Mouse (Mus musculus) ES-E14 (cell line): ENCODE data around the gene Prkcb. TPM values are rescaled to one million over a fixed set of nuclear protein-coding genes. Genes with fewer than 3 reads are reported as not detected.
A peak's percentile ranks its signal among the peaks of the same experiment; 100 is the strongest.

Experiments used
- DNase-seq: peaks from one replicate; pipeline ENCODE4 v3.0.0-alpha.2; 2013; ENCODE audit warnings: low read depth, low spot score
- H3K27ac ChIP-seq: 2 replicates; pipeline ENCODE4 v1.5.1; 2012; ENCODE audit warnings: low read depth, mild to moderate bottlenecking, low read length, moderate library complexity, mixed read lengths; ENCODE audit not compliant: poor library complexity, insufficient read depth, severe bottlenecking
- H3K36me3 ChIP-seq: 2 replicates; pipeline ENCODE4 v1.6.1; 2012; ENCODE audit warnings: mild to moderate bottlenecking, low read length, moderate library complexity, mixed read lengths; ENCODE audit not compliant: control insufficient read depth, poor library complexity, insufficient read depth, severe bottlenecking
- H3K4me1 ChIP-seq, 2 experiments: fragments of 150-350 bp in 1 of 2; sonication (generic) in 1 of 2; 2 replicates each; pipeline ENCODE4 v1.6.1; 2012; ENCODE audit warnings: low read length in 2 of 2, mild to moderate bottlenecking in 1 of 2, mixed read lengths in 1 of 2; ENCODE audit not compliant: control insufficient read depth in 2 of 2, insufficient read depth in 2 of 2, poor library complexity in 1 of 2
- H3K4me3 ChIP-seq, 2 experiments: fragments of 150-350 bp in 1 of 2; sonication (generic) in 1 of 2; 2 replicates each; pipeline ENCODE4 v1.5.1; 2012; ENCODE audit warnings: low read length in 2 of 2, low read depth in 1 of 2, mild to moderate bottlenecking in 1 of 2, mixed read lengths in 1 of 2; ENCODE audit not compliant: insufficient read depth in 1 of 2, poor library complexity in 1 of 2, severe bottlenecking in 1 of 2
- H3K9ac ChIP-seq: 2 replicates; pipeline ENCODE4 v1.6.1; 2012; ENCODE audit warnings: low read depth, mild to moderate bottlenecking, low read length, mixed read lengths; ENCODE audit not compliant: poor library complexity, insufficient read depth, severe bottlenecking
- H3K9me3 ChIP-seq: fragments of 150-350 bp; sonication (generic); 2 replicates; pipeline ENCODE4 v1.6.1; 2012; ENCODE audit warnings: low read depth, mild to moderate bottlenecking, low read length; ENCODE audit not compliant: control insufficient read depth, insufficient read depth
- CHD2 ChIP-seq: IDR thresholded peaks from 2 replicates; pipeline ENCODE4 v1.6.1; 2014; ENCODE audit warnings: mild to moderate bottlenecking, low read depth, low read length, inconsistent platforms
- HCFC1 ChIP-seq: IDR thresholded peaks from 2 replicates; pipeline ENCODE4 v1.6.1; 2012; ENCODE audit warnings: low read length, inconsistent platforms, borderline replicate concordance; ENCODE audit not compliant: insufficient read depth
- MAFK ChIP-seq: IDR thresholded peaks from 2 replicates; pipeline ENCODE4 v1.6.1; 2014; ENCODE audit warnings: mild to moderate bottlenecking, low read depth, low read length, inconsistent platforms; ENCODE audit not compliant: insufficient read depth
- ZC3H11A ChIP-seq: IDR thresholded peaks from 2 replicates; pipeline ENCODE4 v1.6.1; 2012; ENCODE audit warnings: low read depth, mild to moderate bottlenecking, inconsistent platforms, low read length, borderline replicate concordance
- ZNF384 ChIP-seq: IDR thresholded peaks from 2 replicates; pipeline ENCODE4 v1.6.1; 2012; ENCODE audit warnings: low read depth, low read length, inconsistent platforms
- in situ Hi-C, 2 experiments: fragments of 600-800 bp; cut with MboI; formaldehyde crosslinking; loops; one replicate each; pipeline ENCODE4 v1.15.1; 2025; ENCODE audit warnings: low sequenced_read_pairs in 2 of 2, inconsistent platforms in 1 of 2; ENCODE audit not compliant: unreplicated experiment in 2 of 2
- total RNA-seq: library from RNA; depleted of rRNA; stranded (reverse); fragments of 300-350 nt; gene quantifications from 2 replicates; pipeline ENCODE4 v1.2.3, GENCODE M21; 2012

Prkcb gene
- total RNA-seq, 1 experiment = 6.1 TPM

GRCm38 (mm10) chr7:122596596-122597170 is 308.1 kb downstream of the Prkcb start:
- Histone ChIP-seq H3K4me1 (peaks cover 5 to 7% of the 10 kb centered on the region in 2 experiments; a peak in 3 of 4 replicates), H3K4me3 (no peak overlapping the region), H3K9ac (no peak overlapping the region), H3K36me3 (no peaks in the 10 kb centered on the region), H3K9me3 (no peaks in the 10 kb centered on the region), H3K27ac (no peak overlapping the region)
- TF ChIP-seq MAFK (no peak), ZC3H11A (no peak), HCFC1 (no peak), ZNF384 (no peak)
- no peak for DNase-seq
- in situ Hi-C loops = no loop called here

GRCm38 (mm10) chr7:122597313-122597712 is 308.8 kb downstream of the Prkcb start:
- DNase-seq = no peak
- no peak overlapping the region for H3K4me3 ChIP-seq
- no peaks in the 10 kb centered on the region for H3K36me3 ChIP-seq
- H3K27ac ChIP-seq = no peak overlapping the region
- in situ Hi-C loops = no loop called here
- H3K4me1 ChIP-seq = peaks cover 5 to 7% of the 10 kb centered on the region in 2 experiments; a peak in 3 of 4 replicates
- no peaks in the 10 kb centered on the region for H3K9me3 ChIP-seq
- TF ChIP-seq CHD2 = no peak
- no peak overlapping the region for H3K9ac ChIP-seq

- in situ Hi-C loops = no loop called here
- TF ChIP-seq HCFC1 (no peak), CHD2 (no peak), MAFK (no peak), ZC3H11A (no peak)
- Histone ChIP-seq H3K36me3 (no peaks in the 10 kb centered on the region), H3K9ac (no peak overlapping the region), H3K4me3 (0 out of 4 replicates have a peak overlapping the region, but pooled peaks of 1 of the 2 experiments have one; percentile 22), H3K9me3 (no peaks in the 10 kb centered on the region), H3K4me1 (peaks cover 5 to 7% of the 10 kb centered on the region in 2 experiments; a peak in 3 of 4 replicates), H3K27ac (no peak overlapping the region)
- DNase-seq = peak; percentile 6
Measured at GRCm38 (mm10) chr7:122600856-122601255, 312.3 kb downstream of the Prkcb start.

- peak; percentile 26 for DNase-seq
- in situ Hi-C loops = no loop called here
Measured at GRCm38 (mm10) chr7:122605066-122605465, 316.5 kb downstream of the Prkcb start.

GRCm38 (mm10) chr7:122609420-122609819 is 320.9 kb downstream of the Prkcb start:
- Histone ChIP-seq H3K4me1 (peaks cover 5 to 6% of the 10 kb centered on the region in 2 experiments; a peak in 3 of 4 replicates), H3K9ac (no peak overlapping the region), H3K9me3 (no peaks in the 10 kb centered on the region), H3K4me3 (no peak overlapping the region), H3K36me3 (no peaks in the 10 kb centered on the region), H3K27ac (no peak overlapping the region)
- TF ChIP-seq CHD2 (no peak), ZNF384 (no peak), HCFC1 (no peak), ZC3H11A (no peak), MAFK (no peak)
- in situ Hi-C loops = no loop called here
- DNase-seq = no peak

More at GRCm38 (mm10) chr7:122605066-122605465, 316.5 kb downstream of the Prkcb start:
- no peak overlapping the region for H3K27ac ChIP-seq
- H3K36me3 ChIP-seq = no peaks in the 10 kb centered on the region
- peaks cover 5 to 7% of the 10 kb centered on the region in 2 experiments; a peak in 3 of 4 replicates for H3K4me1 ChIP-seq
- H3K9ac ChIP-seq = no peak overlapping the region
- TF ChIP-seq MAFK (no peak), ZNF384 (no peak), ZC3H11A (no peak), HCFC1 (no peak), CHD2 (no peak)
- no peak overlapping the region for H3K4me3 ChIP-seq
- H3K9me3 ChIP-seq = no peaks in the 10 kb centered on the region
